Mouse (Mus musculus): ENCODE results near the gene Mst1.

The Mst1 gene

DNA sequence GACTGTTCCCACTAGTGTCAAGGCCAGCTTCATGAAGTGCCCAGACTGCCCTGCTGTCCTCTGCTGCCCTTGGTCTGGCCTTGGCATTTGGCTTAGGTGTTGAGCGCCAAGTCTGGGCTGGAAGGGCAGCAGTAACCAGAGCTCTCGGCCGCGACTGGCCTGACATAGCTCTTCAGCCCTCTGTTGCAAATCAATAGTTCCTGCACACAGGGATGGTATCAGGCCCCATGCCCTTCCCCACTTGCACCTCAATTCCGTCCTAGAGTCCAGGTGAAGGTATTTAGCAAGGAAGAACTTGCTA is 23.0 kb upstream of the Mst1 start:
- no peak for DNase-seq (ENCODE audit: low spot score)

DNA sequence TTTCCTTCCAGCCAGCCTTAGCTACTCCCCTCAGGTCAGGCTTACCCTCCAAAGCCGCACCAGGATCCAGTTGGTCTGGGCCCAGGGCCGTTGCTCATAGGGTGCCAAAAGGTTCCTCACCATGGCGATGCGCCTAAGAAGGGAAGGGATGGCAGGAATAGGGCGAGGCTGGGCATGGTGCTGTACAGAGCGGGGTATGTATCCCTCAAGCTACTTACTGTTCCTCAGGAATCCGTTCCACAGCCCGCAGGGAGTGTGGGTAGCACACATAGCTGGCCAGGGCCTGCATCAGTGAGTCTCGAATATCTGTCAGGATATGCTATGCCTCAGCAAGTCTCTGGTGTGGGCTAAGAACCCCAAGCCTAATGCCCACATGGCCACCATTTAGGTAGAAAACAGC is 21.9 kb upstream of the Mst1 start:
- no peak for DNase-seq (ENCODE audit: low spot score)

DNA sequence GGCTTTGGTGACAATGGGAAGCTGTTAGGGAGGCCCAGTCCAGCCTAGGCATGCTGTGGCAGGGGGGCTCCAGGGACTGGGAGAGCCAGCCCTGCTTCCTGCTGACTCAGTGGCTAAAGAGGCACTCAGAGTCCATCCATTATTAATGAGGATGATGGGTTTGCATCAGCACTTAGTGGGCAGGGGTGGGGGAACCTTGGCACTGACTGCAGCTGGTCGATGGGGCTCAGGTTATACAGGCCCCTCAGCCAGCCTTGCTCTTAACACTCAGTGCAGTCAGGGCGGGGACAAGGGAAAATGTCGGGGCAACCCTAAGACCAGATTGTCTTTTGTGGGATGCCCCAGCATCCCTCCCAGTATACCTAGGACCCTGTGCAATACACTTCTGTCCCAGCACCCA is 18.1 kb upstream of the Mst1 start:
- DNase-seq (ENCODE audit: low spot score): peak; percentile 42

DNA sequence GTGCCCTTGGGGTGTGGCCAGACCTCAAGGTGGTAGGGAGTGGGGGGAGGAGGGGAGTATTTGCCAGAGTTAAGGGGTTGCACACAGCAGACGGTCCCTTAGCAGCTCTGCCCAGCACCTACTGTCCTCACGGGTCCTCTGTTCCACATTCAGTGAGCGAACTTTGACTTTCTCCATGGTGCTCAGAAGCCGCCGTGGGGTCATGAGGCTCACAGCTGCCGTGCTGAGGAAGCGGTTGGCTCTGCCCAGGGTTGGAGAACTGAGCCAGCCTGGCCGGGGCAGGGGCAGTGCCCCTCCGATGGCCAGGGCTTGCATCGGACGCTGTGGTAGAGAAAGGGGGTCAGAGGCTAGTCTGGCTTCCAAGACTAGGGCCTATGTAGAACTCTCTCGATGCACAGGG is 16.9 kb upstream of the Mst1 start:
- no peak for DNase-seq (ENCODE audit: low spot score)

DNA sequence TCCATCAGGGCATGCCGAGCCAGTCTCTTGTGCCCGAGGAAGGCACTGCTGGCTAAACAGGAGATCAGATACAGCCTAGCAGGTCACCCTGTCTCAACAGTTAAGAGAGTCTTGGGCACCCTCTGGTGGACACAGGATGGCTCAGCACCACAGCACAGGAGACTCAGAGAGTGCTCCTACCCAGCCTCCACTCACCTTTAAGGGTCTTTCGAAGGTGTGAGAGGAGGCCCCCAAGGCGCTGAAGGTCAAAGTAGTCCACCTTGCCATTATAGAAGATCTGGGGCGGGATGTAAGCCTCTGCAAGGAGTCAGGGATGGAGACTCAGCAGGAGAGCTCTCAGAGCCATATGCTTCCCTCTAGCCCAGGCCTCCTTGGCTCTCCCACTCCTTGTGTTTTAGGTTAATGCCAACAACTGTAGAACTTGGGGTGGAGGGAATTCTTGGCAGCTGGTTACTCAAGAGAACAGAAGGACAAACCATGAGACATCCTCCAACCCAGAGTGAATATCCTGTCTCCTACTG is 14.7 kb upstream of the Mst1 start:
- peak; percentile 82 for DNase-seq (ENCODE audit: low spot score)

DNA sequence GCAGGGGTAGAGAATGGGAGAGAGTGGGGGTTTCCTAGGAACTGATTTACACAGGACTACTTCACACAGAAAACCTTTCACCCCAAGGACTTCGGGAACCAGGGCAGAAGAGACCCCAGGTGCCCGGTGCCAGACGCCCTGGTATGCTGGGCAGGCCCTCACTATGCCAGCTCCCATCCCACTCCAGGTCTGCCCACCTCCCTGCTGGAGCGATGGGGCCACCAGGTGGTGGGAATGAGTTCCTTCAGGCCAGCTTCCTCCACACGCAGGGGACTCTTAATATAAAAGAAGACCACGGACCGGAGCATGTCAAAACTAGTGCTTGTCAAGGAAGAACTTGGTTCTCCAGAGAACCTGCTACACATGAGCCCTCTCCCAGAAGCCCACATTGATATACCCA is 13.0 kb upstream of the Mst1 start:
- DNase-seq (ENCODE audit: low spot score): no peak

DNA sequence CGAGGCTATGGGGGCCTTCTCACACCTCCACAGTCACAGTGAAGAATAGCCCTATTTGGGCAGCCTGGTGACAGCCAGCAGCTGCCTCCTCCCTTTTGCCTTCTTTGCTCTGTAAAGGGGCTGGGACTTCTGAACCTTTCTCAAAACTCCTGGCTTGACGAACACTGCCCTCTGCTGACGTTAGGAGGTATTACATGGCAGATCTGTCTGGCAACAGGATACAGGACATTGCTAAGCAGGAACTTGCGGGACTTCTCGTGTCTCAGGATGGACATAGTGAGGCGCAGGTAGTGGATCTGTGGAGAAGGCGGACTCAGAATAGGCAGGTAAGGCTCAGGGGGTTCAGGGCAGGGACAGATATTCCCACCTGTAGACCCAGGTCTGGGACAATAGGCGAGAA is 12.3 kb upstream of the Mst1 start:
- DNase-seq (ENCODE audit: low spot score): peak; percentile 87

DNA sequence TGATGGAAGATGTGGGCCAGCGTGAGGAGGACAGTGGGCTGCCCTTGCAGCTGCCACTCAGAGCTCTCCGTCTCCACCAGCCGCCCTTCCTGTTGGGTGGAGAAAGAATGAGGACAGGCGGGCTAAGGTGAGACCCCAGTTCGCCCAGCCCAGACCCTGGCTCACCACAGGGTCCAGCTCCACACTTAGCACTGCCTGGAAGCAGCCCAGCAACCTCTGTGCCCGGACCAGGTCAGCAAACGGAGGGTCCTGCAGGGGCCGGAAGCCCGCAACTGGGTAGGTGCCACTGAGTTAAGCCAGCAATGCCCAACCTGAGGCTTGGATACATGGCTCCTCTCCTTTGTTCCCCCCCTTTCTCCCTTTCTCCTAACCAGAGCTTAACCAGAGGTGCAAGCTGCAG is 11.2 kb upstream of the Mst1 start:
- DNase-seq (ENCODE audit: low spot score): no peak

DNA sequence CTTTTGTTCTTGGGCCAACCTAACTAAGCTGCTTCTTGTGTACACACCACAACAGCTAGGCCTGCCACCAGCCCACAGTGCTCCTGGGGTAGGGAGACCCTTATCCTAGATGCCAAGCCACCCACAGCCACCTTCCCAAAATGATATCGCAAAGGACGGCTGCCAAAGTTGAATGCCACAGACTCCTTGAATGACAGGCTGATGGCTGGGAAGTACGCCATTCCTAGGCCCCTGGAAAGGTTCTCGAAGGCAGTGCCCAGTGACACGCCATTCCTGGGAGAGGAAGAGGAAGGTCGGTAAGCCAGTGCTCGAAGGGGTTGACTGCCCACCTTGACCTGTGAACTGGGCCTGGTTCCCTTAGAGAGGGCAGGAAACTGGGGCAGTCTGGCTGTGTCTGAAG is 10.7 kb upstream of the Mst1 start:
- no peak for DNase-seq (ENCODE audit: low spot score)

DNA sequence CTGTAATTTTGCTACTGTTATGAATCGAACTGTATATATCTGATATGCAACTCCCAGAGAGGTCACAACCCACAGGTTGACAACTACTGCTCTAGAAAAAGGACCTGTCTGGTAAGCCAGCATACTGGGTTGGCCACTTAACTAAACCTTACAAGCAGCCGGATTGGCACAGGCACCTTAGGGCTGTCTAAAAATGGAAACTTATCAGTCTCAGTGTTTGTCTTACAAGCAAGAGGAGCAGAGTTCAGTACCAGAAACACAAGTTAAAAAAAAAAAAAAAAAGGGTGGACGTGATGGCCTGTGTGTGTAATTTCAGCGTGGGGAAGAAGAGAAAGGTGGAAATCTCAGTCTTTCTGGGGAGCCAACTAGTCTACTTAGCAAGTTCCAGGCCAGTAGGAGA is 8.4 kb upstream of the Mst1 start:
- DNase-seq (ENCODE audit: low spot score): no peak

DNA sequence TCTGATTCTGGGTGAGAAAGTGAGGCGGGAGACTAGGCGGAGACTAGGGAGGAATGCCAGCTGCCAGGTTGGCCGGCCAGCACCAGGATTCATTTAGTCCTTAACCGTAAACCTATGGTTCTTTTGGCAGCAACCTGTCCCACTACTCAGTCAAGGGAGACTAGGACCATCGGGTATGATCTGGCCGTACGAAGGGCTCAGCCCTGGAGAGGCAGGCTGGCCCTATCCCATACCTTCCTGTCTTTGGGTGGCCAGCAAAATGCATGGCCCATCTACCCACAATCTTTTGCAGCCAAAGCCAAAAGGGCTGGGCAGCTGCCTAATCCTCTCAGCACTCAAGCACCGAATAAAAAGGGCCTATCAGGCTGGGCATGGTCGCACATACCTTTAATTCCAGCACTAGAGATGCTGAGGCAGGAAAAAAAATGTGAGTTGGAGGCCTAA is 7.7 kb upstream of the Mst1 start:
- no peak for DNase-seq (ENCODE audit: low spot score)

DNA sequence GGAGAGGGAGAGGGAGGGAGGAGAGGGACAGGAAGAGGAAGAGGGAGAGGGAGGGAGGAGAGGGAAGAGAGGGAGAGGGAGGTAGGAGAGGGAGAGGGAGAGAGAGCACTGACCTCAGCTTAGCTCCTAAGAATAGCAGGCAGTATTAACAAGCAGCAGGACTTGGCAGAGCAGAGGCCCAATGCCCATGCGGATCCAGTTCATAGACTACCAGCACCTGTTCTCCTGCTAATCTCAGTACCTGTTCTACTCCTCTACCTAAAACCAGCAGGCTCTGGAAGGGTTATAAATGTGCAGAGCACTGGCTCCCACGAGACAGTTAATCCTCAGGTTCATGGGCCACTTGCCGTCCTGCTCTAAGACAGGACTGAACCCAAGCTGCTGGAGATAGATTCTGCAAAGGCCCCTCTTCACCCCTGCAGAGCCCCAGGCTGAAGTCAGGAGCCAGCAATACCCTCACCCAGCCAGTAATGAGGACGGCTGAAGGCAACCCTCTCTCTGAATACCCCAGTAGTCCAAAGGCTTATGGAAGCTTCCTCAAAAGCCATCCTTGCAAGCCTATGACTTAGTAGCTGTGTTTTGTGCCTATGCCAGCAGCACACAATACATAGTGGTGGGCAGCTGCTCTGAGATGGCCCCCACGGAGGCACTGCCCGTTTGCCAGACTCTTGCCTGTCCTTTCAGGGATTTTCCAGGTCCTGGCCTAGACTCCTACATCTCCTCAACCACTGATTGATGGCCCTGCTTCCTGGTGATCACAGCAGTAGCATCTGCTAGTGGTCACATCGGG is 6.9 kb upstream of the Mst1 start:
- DNase-seq (ENCODE audit: low spot score): no peak

DNA sequence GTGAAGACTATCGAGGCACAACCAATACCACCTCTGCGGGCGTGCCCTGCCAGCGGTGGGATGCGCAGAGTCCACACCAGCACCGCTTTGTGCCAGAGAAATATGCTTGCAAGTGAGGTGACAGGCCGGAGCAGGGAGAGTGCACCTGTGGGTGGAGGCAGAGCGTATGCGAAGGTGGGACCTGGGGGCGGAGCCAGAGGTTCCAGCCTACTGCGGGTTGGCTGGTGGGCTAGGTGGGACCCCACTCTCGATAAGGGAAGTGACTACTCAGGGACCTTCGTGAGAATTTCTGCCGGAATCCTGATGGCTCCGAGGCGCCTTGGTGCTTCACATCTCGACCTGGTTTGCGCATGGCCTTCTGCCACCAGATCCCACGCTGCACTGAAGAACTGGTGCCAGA is 2.3 kb downstream of the Mst1 start:
- DNase-seq (ENCODE audit: low spot score): no peak

DNA sequence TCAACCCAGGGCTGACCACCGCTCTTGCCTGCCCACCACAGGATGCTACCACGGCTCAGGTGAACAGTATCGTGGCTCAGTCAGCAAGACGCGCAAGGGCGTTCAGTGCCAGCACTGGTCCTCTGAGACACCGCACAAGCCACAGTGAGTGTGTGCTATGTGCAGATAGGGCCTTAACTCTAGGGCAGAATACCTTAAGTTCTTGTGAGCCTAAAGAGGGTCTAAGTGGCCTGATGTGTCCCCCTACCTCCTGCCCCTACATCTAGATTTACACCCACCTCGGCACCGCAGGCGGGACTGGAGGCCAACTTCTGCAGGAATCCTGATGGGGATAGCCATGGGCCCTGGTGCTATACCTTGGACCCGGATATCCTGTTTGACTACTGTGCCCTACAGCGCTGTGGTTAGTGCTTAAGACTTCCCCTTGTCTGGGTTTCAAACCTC is 2.8 kb downstream of the Mst1 start, which contains the start of gene Rnf123:
Gene Rnf123, minus strand, starts transcription at position 359 of the 444 bp plus-strand sequence.
- no peak for DNase-seq (ENCODE audit: low spot score)

DNA sequence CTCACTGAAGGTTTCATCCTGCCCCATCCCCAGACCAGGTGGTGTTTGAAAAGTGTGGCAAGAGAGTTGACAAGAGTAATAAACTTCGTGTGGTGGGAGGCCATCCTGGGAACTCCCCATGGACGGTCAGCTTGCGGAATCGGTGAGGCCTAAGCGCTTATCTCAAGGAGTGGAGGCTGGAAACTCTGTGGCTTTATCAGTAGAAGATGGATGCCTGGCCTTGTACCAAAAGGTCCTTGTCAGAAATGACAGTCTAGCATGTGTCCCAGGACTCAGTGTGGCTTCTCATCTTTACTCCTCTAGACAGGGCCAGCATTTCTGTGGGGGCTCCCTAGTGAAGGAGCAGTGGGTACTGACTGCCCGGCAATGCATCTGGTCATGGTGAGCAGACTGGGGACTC is 3.3 kb downstream of the Mst1 start:
- no peak for DNase-seq (ENCODE audit: low spot score)

DNA sequence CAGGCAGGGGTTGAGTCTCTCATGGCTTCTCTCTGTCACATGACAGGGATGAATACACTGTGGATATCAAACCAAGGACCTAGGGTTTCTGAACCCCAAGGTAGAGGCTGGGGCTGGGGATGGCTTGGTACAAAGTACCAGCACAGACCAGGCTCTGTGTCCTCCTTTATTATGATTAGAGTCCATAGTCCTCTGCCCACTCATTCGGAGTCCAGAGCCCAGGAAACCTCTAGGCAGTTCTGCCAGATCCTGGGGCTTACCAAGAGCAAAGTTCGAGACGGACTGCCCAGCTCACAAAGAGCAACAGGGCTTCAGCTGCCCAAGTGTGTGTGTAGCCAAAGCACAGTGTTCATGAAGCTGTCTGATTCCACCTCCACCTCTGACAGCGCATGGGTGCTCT is 5.0 kb downstream of the Mst1 start:
- no peak for DNase-seq (ENCODE audit: low spot score)

DNA sequence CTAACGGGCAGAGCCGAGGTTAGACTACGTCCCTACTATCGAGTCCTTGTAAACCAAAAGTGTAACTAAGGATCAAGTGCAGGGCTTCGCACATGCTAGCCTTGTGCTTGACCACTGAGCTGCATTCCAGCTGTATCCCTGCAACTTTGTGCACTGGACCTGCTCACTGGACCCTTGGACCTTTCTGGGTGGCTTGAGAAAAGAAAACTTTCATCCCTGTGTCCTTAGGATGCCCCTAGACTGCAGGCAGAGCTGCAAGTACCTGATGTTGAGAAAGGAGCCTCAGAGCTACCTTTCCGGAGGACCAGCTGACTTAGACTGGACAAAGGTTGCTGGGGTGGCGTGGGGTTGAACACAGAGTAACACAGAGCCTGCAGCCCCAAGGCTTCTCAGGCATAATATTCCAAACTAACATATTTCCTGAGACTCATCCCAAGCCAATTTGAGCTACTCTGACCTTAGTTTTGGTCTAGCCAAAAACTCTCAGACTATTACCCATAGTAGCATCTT is 10.4 kb downstream of the Mst1 start:
- DNase-seq (ENCODE audit: low spot score): no peak

DNA sequence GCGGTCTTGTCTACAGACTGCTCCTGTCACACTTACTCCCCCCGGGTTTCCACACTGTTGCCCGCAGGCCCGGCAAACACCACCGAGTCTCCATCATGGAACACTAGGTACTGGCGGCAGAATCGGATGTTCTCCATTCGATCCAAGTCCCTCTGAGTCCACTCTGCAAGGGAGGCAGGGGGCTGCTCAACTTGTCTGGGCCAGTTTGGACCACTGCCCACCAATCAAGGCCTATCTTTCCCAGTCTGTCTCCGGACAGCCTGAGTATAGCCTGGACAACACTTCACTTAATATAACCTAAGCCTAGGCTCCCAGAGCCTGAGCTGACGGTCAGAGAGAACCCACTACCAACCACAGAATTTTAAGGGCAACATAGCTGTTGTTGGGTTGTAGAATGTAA is 13.3 kb downstream of the Mst1 start:
- no peak for DNase-seq (ENCODE audit: low spot score)

DNA sequence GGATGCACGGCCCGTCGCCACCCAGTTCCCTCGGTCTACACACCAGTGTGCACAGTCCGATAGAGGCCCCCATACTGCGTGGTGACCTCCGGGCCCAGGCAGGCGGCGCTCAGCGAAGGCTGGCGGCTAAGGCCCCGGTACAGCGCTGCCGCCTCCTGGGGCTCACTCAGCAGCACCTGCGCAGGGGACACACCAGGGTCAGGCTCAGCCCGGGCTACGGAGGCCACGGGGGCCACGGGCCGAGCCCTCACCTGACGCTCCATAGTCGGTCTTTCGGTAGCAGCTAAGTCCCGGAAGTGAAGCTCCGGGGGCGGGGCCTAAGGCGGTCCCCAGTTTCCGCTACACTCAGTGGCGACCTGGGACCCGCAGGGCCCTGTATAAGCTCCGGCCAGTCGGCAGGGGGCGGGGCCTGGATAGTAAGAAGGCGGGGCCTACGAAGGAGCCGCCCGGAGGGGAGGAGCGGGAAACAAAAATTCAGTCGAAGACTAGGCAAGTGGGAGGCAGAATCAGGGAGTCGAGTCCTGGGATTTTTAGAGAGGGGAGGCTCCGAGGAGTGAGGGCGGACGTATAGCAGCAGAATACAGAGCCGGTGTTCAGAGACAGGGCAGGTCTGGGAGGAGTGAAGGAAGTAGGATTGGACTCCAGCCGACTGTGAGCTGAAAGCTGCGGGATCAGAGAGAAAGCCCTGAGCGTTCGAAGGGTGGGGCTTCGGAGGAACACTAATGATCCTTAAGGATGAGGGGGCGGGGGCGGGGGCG is 14.1 kb downstream of the Mst1 start, which contains the start of gene Apeh:
Gene Apeh, minus strand, starts transcription at position 423 of the 758 bp plus-strand sequence.
- peak; percentile 91 for DNase-seq (ENCODE audit: low spot score)

DNA sequence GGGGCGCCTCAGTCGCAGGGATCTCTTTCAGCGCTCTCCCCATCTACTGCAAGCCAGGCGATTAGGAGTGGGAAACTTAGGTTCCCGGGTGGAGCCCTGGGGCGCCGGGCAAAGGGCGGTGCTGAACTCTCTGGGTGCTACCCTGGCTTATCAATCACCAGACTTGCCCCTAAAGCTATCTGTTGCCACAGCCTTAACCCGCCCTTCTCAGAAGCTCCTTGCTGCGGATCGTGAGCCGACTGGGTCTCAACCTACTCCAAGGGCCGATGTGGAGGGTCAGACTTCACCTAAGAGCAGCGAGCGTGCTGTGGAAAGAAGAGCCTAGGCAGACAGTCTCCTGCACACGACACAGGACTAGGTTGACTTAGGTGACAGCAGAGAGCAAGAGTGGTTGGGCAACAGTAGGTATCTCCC is 14.8 kb downstream of the Mst1 start:
- DNase-seq (ENCODE audit: low spot score): no peak

DNA sequence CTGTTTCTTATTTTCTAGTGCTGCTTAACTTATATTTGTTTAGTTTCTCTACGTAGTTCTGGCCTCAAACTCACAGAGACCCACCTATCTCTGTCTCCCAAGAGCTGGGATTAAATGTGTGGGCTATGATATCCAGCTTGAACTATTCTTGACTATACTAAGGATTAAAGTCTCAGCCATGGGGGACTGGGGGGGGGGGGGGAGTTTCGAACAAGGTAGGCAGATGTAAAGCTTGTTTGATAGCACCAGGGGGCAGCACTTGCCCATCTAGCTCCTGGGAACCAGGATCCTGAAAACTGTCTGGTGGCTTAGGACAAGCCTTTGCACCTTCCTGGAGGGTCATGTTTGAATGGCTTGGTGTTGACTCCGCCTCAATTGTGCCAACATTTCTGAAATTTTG is 15.3 kb downstream of the Mst1 start:
- DNase-seq (ENCODE audit: low spot score): peak; percentile 75

DNA sequence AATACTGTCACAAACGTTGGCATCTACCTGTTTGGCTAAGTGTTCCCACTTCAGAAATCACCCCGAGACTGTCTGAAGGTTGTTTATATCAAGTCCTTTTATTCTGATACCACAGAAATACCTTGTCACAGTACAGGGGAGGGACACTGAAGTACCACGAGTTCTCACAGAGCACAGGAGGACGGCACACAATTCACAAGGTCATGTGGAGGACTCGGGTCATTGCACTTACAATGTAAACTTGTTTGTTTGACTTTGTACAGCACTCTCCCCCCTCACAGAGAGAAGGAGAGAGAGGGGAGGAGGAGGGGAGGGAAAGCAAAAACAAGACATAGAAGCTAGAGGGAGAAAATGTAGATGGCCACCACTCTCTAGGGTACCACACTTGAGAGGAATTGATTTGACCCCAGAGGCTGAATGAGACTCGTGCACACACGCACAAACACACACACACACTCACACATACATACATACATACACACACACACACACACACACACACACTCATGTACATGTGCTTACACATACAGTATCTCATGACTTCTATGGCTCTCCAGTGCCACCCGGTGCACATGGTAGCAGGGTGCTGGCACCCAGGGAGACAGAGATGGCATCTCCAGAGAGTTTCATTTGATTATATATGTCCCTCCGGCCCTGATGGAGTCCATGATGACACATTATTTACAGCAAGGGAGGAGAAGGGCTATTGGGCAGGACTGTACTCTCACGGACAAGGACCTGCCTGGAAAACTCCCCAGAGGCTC is 15.9 kb downstream of the Mst1 start:
- no peak for DNase-seq (ENCODE audit: low spot score)

All from MN1 (cell line).